Mouse (Mus musculus): ENCODE measurements around the gene Lrrk1.
A peak's percentile ranks its signal among the peaks of the same experiment; 100 is the strongest.

DNA sequence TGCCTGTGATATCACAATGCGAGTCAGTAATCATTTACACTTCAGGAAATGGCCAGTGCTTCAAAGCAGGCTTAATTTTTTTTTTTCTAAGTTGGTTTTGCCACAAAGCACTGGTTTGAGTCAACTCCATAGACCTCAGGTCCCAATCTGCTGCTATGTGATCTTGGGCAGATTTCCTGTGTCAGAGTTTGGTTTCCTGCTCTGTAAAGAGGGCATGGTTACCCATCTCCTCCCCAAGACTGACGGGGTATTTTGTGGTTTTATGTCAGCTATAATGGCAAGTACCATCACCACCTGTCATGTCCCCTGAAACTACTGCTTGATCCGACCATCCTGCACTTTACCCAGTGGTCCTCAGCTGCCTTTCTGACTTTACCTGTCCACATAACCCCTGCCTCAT is 207.9 kb downstream of the Lrrk1 start:
- no peak for TF ChIP-seq MYC (IDR thresholded peaks at IDR 0.05; ENCODE audit: low read depth, low read length)
- no peak for TF ChIP-seq E2F4 (IDR thresholded peaks at IDR 0.05; ENCODE audit: insufficient replicate concordance, low read depth, low read length)
- TF ChIP-seq POLR2A (IDR thresholded peaks at IDR 0.05; ENCODE audit: low read depth, low read length), result no peak
- TF ChIP-seq CTCF (conservative IDR thresholded peaks at IDR 0.05 in 1 of 2, IDR thresholded peaks at IDR 0.05 in 1 of 2; ENCODE audit: low read depth in 2 of 2, low read length in 2 of 2), result no peak
- TF ChIP-seq ZKSCAN1 (IDR thresholded peaks at IDR 0.05; ENCODE audit: borderline replicate concordance, low read depth, low read length), result no peak
- TF ChIP-seq RCOR1 (conservative IDR thresholded peaks at IDR 0.05; ENCODE audit: low read depth, low read length), result no peak
- no peak for TF ChIP-seq USF2 (conservative IDR thresholded peaks at IDR 0.05; ENCODE audit: low read depth, low read length)
- TF ChIP-seq BHLHE40 (IDR thresholded peaks at IDR 0.05; ENCODE audit: low read depth, low read length), result 0 out of 2 replicates have a peak, but pooled peaks have one; percentile 17
- no peak for TF ChIP-seq USF1 (IDR thresholded peaks at IDR 0.05; ENCODE audit: low read depth, low read length)

Measured in CH12.LX (cell line).